In the genomic region with DNA sequence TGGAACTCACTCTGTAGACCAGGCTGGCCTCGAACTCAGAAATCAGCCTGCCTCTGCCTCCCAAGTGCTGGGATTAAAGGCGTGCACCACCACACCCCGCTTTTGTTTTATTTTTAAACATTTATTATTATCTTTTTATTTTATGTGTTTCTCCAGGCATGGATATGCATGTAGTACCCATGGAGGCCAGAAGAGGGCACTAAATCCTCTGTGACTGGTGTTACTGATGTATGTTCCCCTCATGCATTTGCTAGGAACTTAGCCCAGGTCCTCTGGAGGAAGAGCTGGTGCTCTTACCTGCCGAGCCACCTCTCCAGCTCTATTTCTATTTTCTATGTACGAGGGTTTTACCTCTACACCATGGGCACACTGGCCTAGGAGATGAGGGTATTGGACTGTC, we compare ENCODE assay signal across 12 mouse cellular contexts. TPM values are rescaled to one million over a fixed set of nuclear protein-coding genes. Genes with fewer than 3 reads are reported as not detected.
DNase-seq lines count a peak whose midpoint lies in the region; ATAC-seq and TF ChIP-seq lines count a peak whose summit lies in the region.
"Had no signal": no experiment of that assay in that cellular context is flagged by ENCODE, and none has a peak within 500 bp of the region (broad histone marks: within the 10 kb centered on the region; RNA-seq: fewer than 3 reads in every experiment).

No protein-coding gene starts in this region.

- H3K4me3 ChIP-seq in lung, adult 2 months (replicated peaks; ENCODE audit: extremely low read depth, low read depth, low read length): no peak overlapping the region
- H3K4me3 ChIP-seq in stomach, postnatal 0 days (ENCODE audit: low read depth, low read length): no peak overlapping the region
- H3K4me3 ChIP-seq in midbrain, embryonic 13.5 days (replicated peaks): no peak overlapping the region
- H3K4me3 ChIP-seq: heart, embryonic 10.5 days; liver, embryonic 13.5 days; neural tube, embryonic 12.5 days had no signal

- TF ChIP-seq EP300 in stomach, postnatal 0 days (optimal IDR thresholded peaks at IDR 0.05): no peak

- no peak overlapping the region for H3K4me2 ChIP-seq in stomach, postnatal 0 days (replicated peaks; ENCODE audit: low read depth)
- no peak overlapping the region for H3K4me2 ChIP-seq in midbrain, embryonic 13.5 days (replicated peaks)
- H3K4me2 ChIP-seq: liver, embryonic 13.5 days; neural tube, embryonic 12.5 days had no signal

- 96% methylated on average over 5 of the region's 5 CpGs for WGBS in lung, adult 2 months
- 95% methylated on average over 5 of the region's 5 CpGs for WGBS in stomach, postnatal 0 days
- 97% methylated on average over 5 of the region's 5 CpGs for WGBS in midbrain, embryonic 13.5 days

- no peak overlapping the region for H3K27ac ChIP-seq in stomach, postnatal 0 days (replicated peaks)
- no peak overlapping the region for H3K27ac ChIP-seq in midbrain, embryonic 13.5 days
- H3K27ac ChIP-seq: heart, embryonic 10.5 days; liver, embryonic 13.5 days; neural tube, embryonic 12.5 days had no signal

- no peak for ATAC-seq in stomach, postnatal 0 days (ENCODE audit: low FRiP score, low TSS enrichment)
- no peak for ATAC-seq in midbrain, embryonic 13.5 days

- H3K27me3 ChIP-seq in stomach, postnatal 0 days (ENCODE audit: control insufficient read depth, insufficient read depth, low read length): no peaks in the 10 kb centered on the region
- H3K27me3 ChIP-seq in midbrain, embryonic 13.5 days: no peaks in the 10 kb centered on the region
- H3K27me3 ChIP-seq: liver, embryonic 13.5 days; neural tube, embryonic 12.5 days had no signal

- no peak overlapping the region for H3K9ac ChIP-seq in stomach, postnatal 0 days (ENCODE audit: low read length)
- H3K9ac ChIP-seq in midbrain, embryonic 13.5 days (replicated peaks): no peak overlapping the region
- H3K9ac ChIP-seq: liver, embryonic 13.5 days; neural tube, embryonic 12.5 days had no signal

- peak; percentile 21 to 44 for DNase-seq in cerebellum, postnatal 14 days
- no peak for DNase-seq in cerebellum, adult 9-11 months
- DNase-seq in lung, adult 2 months: no peak
- no peak for DNase-seq in lung, postnatal 25 days (ENCODE audit: low spot score)
- no peak for DNase-seq in brain, embryonic 14.5 days (ENCODE audit: low read depth)
- DNase-seq in stomach, postnatal 0 days (ENCODE audit: low spot score): no peak
- DNase-seq in gastrocnemius, adult 18-20 months (ENCODE audit: low spot score): no peak
- DNase-seq: cerebellum, adult 11 months; liver, embryonic 13.5 days had no signal

- H3K36me3 ChIP-seq in stomach, postnatal 0 days (ENCODE audit: control insufficient read depth, insufficient read depth, low read length): no peaks in the 10 kb centered on the region
- H3K36me3 ChIP-seq in midbrain, embryonic 13.5 days: peaks cover 38% of the 10 kb centered on the region

- no peak for TF ChIP-seq POLR2A in lung, adult 2 months (IDR thresholded peaks at IDR 0.05; ENCODE audit: borderline replicate concordance, extremely low read depth, low read depth, low read length)
- TF ChIP-seq POLR2A in brain, embryonic 14.5 days (IDR thresholded peaks at IDR 0.05; ENCODE audit: borderline replicate concordance, extremely low read depth, insufficient read depth, insufficient read length, poor library complexity, severe bottlenecking): no peak

- no peaks in the 10 kb centered on the region for H3K9me3 ChIP-seq in stomach, postnatal 0 days (ENCODE audit: control insufficient read depth, low read length)
- no peaks in the 10 kb centered on the region for H3K9me3 ChIP-seq in midbrain, embryonic 13.5 days
- H3K9me3 ChIP-seq: heart, embryonic 10.5 days; liver, embryonic 13.5 days; neural tube, embryonic 12.5 days had no signal

- 0 out of 2 replicates have a peak, but pooled peaks have one; percentile 6 for TF ChIP-seq CTCF in lung, adult 2 months (IDR thresholded peaks at IDR 0.05; ENCODE audit: insufficient read depth, low read length)
- peak; percentile 29; the same call in 1 of the 2 replicates for TF ChIP-seq CTCF in brain, embryonic 14.5 days (IDR thresholded peaks at IDR 0.05; ENCODE audit: borderline replicate concordance, extremely low read depth, insufficient read depth, insufficient read length)
- peak; percentile 57 for TF ChIP-seq CTCF in stomach, postnatal 0 days (IDR thresholded peaks at IDR 0.05; ENCODE audit: low read depth)

- H3K4me1 ChIP-seq in lung, adult 2 months (ENCODE audit: control insufficient read depth, insufficient read depth, low read length): no peaks in the 10 kb centered on the region
- H3K4me1 ChIP-seq in stomach, postnatal 0 days (replicated peaks; ENCODE audit: control insufficient read depth, insufficient read depth): no peaks in the 10 kb centered on the region
- H3K4me1 ChIP-seq in midbrain, embryonic 13.5 days (replicated peaks): 0 out of 2 replicates have a peak, but pooled peaks cover 5% of the 10 kb centered on the region

RNA-seq across cellular contexts. Expression of gene Wdcp, which starts 13.1 kb away (rescaled TPM):
- 5.2 and 6.0 TPM in 2 replicates for polyA plus RNA-seq in lung, adult 2 months (2012; rRNA removed)
- 10.8 and 12.2 TPM in 2 replicates for polyA plus RNA-seq in brain, embryonic 14.5 days (2012; rRNA removed)
- polyA plus RNA-seq in stomach, postnatal 0 days (2015; fragmentation: Nextera tagmentation; extraction: Ambion mirVana): 7.4 and 8.2 TPM in 2 replicates
- total RNA-seq in gastrocnemius, adult 18-20 months (2021): 1 to 10 TPM; 5.6 to 6.2 TPM
- polyA plus RNA-seq in midbrain, embryonic 13.5 days (2015; fragmentation: Nextera tagmentation; extraction: Ambion mirVana): 14.9 and 17.9 TPM in 2 replicates

RNA-seq across cellular contexts. Expression of gene Fkbp1b, which starts 14.8 kb away (rescaled TPM):
- 11.3 and 14.4 TPM in 2 replicates for polyA plus RNA-seq in lung, adult 2 months (2012; rRNA removed)
- 30.0 and 31.0 TPM in 2 replicates for polyA plus RNA-seq in brain, embryonic 14.5 days (2012; rRNA removed)
- polyA plus RNA-seq in stomach, postnatal 0 days (2015; fragmentation: Nextera tagmentation; extraction: Ambion mirVana): 7.7 and 8.3 TPM in 2 replicates
- 1 to 10 TPM in 1 of 2 experiments, under 1 TPM in 1; 0.39 to 1.1 TPM for total RNA-seq in gastrocnemius, adult 18-20 months (2021)
- 18.3 and 20.7 TPM in 2 replicates for polyA plus RNA-seq in midbrain, embryonic 13.5 days (2015; fragmentation: Nextera tagmentation; extraction: Ambion mirVana)

RNA-seq across cellular contexts. Expression of gene Mfsd2b, which starts 18.0 kb away (rescaled TPM):
- polyA plus RNA-seq in lung, adult 2 months (2012; rRNA removed): 2.5 and 4.1 TPM in 2 replicates
- 2.7 and 4.7 TPM in 2 replicates for polyA plus RNA-seq in brain, embryonic 14.5 days (2012; rRNA removed)
- 0.30 and 0.38 TPM in 2 replicates for polyA plus RNA-seq in stomach, postnatal 0 days (2015; fragmentation: Nextera tagmentation; extraction: Ambion mirVana)
- under 1 TPM; 0.66 TPM for total RNA-seq in gastrocnemius, adult 18-20 months (2021)
- 1.8 and 2.2 TPM in 2 replicates for polyA plus RNA-seq in midbrain, embryonic 13.5 days (2015; fragmentation: Nextera tagmentation; extraction: Ambion mirVana)

RNA-seq across cellular contexts. Expression of gene Sf3b6, which starts 38.8 kb away (rescaled TPM):
- 33.4 and 60.8 TPM in 2 replicates for polyA plus RNA-seq in lung, adult 2 months (2012; rRNA removed)
- 161 and 173 TPM in 2 replicates for polyA plus RNA-seq in brain, embryonic 14.5 days (2012; rRNA removed)
- polyA plus RNA-seq in stomach, postnatal 0 days (2015; fragmentation: Nextera tagmentation; extraction: Ambion mirVana): 288 and 301 TPM in 2 replicates
- 10 to 100 TPM; 32.5 to 35.7 TPM for total RNA-seq in gastrocnemius, adult 18-20 months (2021)
- polyA plus RNA-seq in midbrain, embryonic 13.5 days (2015; fragmentation: Nextera tagmentation; extraction: Ambion mirVana): 302 and 303 TPM in 2 replicates

RNA-seq across cellular contexts. Expression of gene Ubxn2a, which starts 51.3 kb away (rescaled TPM):
- 5.9 and 6.3 TPM in 2 replicates for polyA plus RNA-seq in lung, adult 2 months (2012; rRNA removed)
- 11.0 and 13.5 TPM in 2 replicates for polyA plus RNA-seq in brain, embryonic 14.5 days (2012; rRNA removed)
- polyA plus RNA-seq in stomach, postnatal 0 days (2015; fragmentation: Nextera tagmentation; extraction: Ambion mirVana): 35.2 and 37.6 TPM in 2 replicates
- 100 to 1,000 TPM; 141 to 142 TPM for total RNA-seq in gastrocnemius, adult 18-20 months (2021)
- 33.7 and 35.7 TPM in 2 replicates for polyA plus RNA-seq in midbrain, embryonic 13.5 days (2015; fragmentation: Nextera tagmentation; extraction: Ambion mirVana)

Comparison
In these comparisons a context has a peak if more than half of its experiments do, and no peak if none do; other contexts are left out.
1. DNase-seq: peak in cerebellum, postnatal 14 days (2 of 2); none in cerebellum, adult 9-11 months (single experiment), lung, adult 2 months (single experiment), lung, postnatal 25 days (single experiment), brain, embryonic 14.5 days (single experiment), stomach, postnatal 0 days (single experiment) and gastrocnemius, adult 18-20 months (single experiment).
2. CTCF ChIP-seq: peak in every context shown above with its lines; median percentile 57 in stomach, postnatal 0 days; 29 in brain, embryonic 14.5 days; 6 in lung, adult 2 months.